Mouse (Mus musculus): ENCODE data around the gene Psmf1.
A peak's percentile ranks its signal among the peaks of the same experiment; 100 is the strongest.

The Psmf1 gene

DNA sequence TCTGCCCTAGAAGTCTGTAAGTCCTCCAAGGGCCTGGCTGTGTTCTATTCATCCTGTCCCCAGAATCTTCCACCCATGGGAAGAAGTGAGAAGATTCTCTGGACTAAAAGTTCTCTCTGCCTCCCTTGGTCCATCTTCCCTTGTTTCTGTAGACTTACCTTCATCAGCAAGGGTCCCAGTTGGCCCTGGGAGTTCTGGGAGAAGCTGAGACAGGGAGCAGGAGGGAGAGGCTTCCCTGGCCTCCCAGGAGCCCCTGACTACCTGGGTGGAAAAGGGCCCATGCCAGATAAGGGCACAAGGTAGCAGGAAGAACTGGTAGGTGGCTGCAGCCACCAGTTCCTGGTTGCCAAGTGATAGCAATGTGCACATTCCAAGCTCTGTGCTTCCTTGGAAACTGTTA, at the start of gene Psmf1:
Gene Psmf1, minus strand, starts transcription at position 342 of the 400 bp plus-strand sequence.
- DNase-seq (ENCODE audit: low spot score), result no peak

DNA sequence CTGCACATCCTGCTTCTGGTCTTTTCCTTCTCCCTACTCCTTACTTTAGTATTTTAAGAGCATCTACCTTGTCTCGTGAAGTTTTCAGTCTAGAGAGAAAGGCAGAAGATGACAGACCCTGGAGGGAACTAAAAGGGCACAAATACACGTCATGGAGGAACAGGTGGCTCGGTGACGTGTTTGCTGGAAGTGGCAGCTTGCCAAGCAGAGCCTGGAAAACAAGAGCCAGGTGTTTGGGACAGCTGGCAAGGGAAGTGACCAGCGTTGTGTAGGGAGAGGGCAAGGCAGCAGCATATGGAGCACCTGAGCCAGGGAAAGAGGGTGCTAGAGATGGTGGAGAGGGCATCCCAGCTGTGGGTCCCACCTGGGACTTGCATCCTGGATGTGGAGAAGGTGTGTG, 47.2 kb upstream of the Psmf1 start:
- DNase-seq (ENCODE audit: low spot score), result no peak

DNA sequence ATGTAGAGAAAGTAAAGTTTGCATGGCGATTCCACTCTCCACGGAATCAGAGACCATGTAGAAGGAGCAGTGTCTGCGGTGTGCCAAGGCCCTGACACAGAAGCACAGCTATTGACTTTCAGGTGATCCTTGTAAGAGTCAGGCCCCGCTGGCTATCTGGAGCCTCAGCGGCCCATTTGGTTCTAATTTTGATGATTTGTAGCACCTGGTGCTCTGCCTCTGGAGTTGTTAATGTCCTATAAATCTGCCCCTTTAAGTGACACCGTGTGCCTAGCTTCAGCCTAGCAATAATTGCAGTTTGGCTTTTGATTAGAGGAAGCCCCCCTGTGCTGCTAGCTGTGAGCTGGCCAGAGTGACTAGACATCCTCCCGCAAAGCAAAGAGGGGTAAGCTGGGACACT, 46.2 kb upstream of the Psmf1 start:
- no peak for DNase-seq (ENCODE audit: low spot score)

DNA sequence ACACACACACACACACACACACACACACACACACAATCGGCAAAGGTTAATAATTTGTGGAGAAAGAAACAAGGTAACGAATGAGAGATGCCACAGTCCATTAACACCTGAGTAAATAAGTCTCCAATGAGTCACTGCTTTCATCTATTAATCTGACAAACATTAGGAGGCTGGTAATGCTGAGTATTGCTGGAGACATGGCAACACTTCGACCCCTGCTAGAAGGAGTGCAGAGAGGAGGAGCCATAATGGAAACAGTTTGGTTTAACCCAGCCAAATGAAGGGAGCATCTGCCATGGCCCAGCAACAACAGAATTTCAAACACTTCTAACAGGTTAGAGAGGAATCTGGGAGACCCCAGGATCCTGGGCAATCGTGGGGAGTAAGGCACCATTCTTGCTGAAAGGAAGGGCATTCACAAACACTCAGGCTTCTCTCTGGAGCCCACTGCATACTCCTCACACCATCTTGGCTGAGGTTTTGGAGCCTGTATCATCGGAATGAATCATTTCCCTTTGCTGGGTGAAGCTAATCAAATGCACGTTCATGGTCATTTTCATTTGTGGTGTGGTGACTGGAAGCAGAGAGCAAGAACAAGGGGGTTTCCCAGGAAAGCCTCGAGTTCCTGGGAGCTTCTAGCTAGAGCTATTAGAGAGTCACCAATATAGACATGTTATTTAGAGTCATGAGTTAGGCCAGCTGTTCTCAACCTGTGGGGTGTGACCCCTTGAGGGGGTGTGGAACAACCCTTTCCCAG, 44.4 kb upstream of the Psmf1 start:
- DNase-seq (ENCODE audit: low spot score), result no peak

DNA sequence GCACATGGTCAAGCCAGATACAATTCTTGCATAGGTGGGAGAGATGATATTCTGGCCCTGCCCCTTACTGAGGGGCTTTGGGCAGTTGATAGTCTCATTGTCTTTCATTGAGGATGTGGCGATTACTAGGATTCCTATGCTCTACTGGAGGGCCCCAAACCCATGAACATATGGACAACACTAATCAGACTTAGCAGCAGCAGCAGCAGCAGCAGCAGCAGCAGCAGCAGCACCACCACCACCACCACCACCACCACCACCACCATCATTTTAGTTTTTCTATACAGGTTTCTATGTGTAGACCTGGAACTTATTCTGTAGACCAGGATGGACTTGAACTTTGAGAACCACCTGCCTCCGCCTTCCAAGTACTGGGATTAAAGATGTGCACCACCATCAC, 39.5 kb upstream of the Psmf1 start:
- DNase-seq (ENCODE audit: low spot score), result no peak

DNA sequence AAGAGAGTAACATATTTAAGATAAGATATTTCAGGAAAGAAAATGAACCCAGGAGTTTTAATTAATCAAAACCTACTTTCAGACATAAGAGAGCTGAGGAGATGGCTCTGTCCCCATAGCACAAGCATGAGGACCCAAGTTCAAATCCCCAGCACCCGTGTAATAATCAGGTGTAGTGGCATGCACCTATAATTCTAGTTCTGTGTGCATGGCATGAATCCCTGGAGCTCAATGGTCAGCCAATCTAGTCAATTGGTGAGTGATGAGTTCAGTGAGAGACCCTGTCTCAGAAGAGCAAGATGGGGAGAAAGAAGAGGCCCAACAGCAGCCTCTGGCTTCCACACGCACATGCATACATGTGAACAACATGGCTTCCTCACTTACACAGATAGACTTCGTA, 33.4 kb upstream of the Psmf1 start:
- DNase-seq (ENCODE audit: low spot score), result no peak

DNA sequence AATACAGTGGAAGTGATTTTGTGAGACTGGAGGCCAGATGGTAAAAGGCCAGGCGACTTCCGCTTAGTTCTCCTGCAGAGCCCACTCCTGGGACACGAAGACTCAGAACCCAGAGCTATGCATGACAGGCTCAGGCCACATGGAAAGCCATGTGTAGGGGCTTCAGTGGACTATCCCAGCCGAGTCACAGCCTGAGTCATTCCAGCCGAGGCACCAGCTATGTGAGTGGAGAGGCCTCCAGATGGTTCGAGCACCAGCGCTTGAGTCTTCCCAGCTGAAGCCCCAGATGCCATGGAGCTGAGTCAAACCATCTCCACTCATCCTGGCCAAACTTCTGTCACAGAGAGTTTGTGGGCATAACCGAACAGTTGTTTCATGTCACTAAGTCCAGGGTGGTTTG, 29.5 kb upstream of the Psmf1 start:
- no peak for DNase-seq (ENCODE audit: low spot score)

DNA sequence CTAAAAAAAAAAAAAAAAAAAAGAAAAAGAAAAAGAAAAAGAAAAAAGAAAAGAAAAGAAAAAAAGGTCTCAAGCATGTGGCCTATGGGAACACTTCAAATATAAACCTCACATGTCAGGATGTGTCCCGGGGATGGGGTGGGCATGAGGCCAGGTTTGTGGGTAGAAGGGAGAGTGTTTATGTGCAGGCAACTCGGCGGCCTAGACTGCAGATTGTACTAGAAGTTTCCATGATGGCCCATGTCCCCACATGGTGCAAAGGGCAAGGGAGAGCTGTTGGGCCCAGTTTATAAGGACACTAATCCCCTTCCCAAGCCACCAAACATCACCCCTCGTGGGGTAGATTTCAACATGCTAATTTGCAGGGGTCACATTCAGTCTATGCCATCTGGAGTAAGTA, 28.2 kb upstream of the Psmf1 start:
- DNase-seq (ENCODE audit: low spot score), result no peak

DNA sequence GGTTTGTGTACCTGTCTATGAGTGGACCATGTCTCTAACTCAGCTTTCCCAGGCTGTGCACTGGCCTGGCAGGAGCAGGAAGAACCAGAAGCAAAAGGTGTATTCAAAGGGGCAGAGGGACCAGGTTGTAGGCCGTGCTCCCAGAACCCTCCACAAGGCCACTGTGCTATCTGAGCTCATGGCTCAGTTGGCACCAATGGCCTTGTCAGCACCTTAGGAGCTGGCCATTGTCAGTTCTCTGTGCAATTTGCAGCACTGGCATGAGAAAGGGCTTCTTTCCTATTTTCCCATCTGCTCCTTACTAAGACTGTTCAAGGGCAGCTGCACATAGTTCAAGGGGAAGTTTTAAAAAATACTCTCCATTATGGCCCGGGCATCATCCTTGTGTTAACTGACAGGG, 20.6 kb upstream of the Psmf1 start:
- DNase-seq (ENCODE audit: low spot score), result no peak

DNA sequence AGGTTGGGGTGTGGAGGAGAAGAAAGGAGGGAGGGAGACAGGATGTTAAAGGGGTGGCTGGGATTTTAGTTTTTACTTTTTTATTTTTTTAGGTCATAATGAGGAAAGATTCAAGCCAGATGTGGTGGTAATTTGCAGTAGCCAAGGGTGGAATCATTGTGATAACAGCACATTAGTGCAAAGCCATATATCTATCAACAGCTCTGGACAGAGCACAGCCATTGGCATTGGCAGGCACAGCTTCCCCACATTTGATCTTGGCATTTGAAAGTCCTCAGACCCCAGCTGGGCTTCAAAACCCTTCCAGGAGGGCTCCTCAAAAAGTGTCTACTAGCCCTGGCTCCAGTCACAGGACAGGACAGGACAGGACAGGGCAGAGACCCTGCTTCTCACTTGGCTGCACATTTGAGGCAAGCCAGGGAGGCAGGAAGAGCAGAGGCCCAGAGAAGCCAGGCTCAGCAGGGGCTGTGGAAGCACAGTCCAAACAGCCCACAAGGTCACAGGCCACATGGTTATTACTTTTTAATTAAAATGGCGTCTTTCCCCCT, 14.9 kb upstream of the Psmf1 start:
- no peak for DNase-seq (ENCODE audit: low spot score)

DNA sequence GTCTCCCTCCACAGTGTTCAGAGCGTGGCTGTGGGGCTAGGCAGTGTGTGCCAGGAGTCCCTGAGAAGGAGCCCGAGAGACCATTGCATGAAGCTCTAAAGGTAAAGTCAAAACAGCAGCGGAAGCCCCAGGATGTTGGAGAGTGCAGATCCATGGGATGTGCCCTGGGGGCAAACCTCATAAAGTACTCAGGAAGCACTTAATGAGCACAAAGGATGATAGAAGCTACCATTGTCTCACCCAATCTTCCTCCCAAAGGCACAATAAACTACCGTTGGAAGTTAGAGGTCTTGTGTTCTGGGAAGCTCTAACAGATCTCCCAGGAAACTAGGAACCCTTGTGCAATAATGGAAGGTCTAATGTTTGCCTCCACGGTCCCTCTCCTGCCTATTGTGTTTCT, 13.5 kb upstream of the Psmf1 start:
- DNase-seq (ENCODE audit: low spot score), result no peak

DNA sequence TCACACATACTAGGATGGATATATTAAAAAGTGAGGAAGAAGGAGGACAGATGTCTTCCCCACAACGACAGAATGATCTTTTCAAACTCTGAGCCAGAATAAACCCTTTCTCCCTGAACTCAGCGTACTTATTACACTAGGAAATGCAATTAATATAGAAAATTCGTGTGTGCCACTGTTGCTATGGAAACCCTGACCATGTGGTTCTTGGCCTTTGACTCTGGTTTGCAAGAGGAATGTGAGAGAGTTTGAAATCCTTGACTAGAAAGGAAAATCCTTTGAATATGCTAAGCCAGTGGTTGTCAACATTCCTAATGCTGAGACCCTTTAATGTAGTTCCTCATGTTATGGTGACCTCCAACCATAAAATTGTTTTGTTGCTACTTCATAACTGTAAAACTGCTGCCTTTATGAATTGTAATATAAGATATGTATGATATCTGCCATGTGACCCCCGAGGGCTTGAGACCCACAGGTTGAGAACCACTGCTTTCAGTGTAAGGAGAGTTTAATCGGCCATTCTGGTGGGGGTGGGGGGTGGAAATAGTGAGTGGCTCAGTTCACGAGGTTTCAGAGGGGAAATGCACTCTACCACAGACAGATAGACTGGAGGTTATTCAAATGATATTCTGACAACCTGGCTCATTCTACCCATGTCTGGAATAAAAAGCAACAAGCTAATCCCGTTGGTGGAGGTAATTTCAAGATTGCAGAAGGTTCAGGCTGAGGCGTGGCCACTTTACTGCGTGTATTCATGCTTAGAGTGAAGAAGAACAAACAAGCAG, 12.5 kb upstream of the Psmf1 start:
- DNase-seq (ENCODE audit: low spot score), result no peak

DNA sequence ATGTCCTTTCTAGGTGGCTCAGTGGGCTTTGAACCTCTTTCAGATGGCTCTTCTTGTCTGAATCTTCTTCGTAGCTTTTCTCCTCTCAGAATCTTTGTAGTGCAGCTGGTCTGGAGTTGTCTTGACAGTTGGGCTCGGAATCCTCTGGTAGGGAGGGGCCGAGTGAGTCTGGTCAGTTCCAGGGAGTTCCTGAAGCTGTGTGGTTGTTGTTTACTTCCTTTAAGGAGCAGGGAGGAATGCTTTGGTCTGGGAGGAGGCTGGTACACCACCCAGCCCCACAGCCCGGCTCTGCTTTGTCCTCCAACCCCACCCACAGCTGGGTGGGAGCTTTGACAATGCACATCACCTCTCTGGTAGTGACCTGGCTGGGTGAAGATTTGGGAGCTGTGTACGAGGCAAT, 7.3 kb upstream of the Psmf1 start:
- no peak for DNase-seq (ENCODE audit: low spot score)

DNA sequence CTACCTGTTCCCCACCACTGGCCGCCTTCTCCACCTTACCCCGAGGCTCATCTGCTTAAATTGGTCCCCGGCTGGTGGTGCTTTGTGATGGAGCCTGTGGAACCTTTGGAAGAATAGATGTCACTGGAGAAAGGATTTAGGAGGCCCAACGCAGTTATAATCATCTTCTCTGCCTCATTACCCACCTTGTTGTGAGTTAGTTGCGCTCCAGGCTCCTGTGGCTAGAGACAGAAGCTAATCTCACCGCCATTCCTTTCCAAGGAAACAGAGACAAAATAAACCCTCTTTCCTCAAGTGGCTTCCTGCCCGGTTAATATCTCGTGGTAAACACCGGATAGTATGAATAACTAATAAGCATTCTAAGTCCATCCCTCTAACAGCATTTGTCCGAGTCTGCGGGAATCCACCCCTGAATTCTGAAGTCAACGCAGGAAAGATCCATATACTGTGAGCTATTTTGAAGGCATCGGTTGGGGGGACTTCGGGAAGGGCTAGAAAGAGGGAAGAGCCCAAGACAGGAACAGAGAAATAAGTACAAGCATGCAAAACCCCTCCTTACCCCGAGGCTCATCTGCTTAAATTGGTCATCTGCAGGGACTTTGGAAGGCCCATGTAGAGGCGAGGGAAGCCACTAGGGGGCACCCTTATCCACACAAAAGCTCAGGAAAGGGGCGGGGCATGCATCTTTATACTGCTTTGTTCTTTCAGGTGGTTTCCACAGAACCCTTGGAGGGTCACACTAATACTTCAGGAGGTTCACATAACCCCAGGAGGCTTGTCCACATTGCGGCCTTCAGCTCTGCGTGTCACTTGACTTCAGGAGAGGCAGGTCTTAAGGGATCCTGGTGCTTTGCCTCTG, 4.1 kb upstream of the Psmf1 start:
- peak; percentile 61 for DNase-seq (ENCODE audit: low spot score)

DNA sequence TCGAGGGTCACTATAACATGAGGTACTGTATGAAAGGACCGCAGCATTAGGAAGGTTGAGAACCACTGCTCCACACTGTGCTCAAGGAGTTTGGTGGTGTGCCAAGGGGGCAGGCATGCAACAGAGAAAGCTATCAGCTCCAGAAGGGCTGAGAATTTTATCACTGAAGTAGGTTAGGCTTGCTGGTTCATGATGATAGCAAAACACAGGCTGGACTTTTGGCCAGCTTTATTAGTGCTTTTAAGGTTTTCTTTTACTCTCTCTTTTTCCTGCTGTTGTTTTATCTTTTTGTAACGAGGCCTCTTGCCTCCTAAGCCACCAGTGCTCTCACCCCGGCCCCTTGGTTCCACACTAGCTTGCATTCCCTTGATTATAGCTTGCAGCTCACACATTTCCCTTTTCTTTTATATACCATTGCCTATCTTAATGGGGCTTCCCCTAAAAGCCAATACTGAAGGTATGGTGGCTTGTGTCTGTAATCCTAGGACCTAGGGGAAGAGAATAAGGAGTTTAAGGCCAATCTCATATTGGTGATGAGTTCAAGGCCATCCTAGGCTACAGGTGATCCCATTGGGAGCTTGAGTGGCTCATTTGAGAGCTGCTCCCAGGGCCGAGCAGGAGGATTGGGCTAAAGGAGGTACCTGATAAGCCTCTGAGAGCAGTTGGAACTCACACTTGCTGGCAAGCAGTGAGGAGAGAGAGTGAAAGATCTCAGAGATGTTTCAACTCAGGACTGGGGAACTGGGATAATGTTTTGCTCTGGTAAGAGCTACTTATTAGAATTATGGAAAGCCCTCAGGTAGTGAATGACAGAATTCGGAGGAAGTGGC, 921 bp downstream of the Psmf1 start:
- DNase-seq (ENCODE audit: low spot score), result no peak

DNA sequence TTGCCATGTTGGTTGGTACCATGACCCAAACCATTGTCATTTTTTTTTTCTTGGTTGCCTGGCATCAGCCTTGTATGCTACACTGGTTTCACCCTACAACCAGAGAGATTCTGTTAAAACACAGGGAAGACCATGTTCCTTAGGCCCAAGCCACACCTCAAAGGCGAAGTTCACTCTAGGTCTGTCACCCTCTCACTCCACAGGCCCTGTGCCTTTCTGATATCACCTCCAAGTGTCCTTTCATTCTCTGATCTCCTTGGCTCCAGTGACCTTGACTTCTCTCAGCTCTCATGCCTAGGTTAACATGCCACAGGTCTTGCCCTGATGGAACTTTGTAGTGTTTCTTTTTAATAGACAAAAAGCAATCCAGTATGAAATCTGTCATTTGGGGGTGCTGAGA, 1.9 kb downstream of the Psmf1 start:
- DNase-seq (ENCODE audit: low spot score), result no peak

DNA sequence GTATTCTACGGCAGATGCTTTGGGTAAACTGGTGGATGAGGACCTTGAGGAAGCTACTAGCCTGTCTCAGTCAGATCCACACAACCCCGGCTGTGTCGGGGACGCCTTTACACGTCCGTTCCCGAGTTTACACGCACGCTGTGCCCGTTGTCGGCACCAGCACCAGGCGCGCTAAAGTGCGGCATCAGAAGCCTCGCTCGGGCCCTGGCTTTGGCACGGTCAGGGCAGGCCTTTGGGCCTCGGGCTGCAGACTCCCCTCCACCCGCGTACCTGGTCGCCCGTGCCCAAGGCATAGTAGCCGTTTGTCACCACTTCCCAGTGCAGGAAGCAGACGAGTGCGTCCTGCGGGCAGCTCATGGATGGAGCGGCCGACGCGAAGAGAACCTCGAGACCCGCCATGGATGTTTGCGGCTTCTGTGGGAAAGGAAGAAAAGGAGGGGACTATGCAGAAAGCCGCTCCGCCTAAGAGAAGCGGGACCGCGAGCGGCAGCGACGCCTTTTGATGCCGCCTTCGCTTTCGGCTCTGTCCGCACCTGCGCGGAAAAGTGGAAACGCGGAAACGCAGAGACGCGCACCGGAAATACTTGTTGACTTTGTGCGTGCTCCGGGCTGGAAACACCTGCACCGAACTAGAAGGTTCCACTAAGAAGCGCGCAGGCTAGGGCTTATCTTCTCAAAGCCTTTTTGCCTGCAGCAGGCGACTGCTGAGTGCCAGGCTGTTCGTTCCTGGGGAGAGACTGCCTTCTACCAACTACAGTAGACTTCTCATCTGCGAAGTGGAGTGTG, 3.1 kb downstream of the Psmf1 start:
- DNase-seq (ENCODE audit: low spot score), result peak; percentile 82

DNA sequence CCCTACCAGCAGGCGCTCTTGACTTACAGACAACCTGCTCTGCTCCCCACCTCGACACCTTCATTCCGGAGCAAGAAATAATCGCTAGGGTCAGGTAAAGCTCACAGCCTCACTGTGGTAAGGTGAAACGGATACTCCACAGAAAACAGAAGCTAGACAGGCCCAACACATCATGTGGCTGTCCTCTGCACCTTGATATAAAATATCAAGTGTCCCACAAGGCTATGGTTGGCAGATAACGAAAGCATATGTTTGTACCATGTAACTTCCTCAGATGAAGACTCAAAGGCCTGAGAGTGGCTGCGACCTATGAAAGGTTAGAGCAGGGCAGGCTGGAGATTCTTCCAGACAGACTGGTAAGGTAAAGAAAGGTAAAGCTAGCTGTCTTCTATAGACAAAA, 4.5 kb downstream of the Psmf1 start:
- DNase-seq (ENCODE audit: low spot score), result no peak

DNA sequence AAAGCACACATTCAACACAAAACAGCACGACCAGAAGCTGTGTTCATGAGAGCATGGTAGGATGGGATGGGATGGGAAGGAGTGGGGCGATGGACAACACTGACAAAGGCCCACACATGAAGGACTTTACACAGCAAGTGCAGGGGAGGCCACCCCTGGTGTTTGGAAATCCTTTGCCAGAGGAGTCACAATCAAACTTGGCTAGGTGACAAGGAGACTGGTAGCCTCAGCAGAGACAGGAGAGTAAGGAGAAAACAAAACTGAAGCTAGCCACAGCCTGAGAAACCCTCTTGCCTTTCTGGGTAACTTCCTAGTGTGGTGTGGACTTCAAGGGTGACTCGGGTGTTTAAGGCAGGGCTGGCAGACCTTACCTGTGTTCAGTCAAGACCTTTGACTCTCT, 4.9 kb downstream of the Psmf1 start:
- DNase-seq (ENCODE audit: low spot score), result no peak

DNA sequence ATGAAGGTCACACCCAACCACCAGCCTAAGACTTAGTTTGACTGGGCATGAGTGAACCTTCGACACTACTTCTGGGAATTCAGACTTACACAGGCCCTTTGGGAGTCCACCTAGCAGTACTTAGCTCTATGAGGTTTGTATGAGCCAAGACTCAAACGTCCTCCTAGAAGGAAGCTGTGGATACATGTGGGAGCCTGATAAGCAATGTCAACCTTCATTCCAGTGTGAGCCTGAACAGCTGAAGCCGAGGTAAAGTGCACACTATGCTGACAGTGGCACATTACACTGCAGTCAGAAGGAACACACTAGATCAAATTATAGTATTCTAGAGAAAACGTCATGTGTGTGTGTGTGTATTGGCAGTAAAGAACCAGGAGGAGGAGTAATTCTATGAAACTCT, 5.5 kb downstream of the Psmf1 start:
- DNase-seq (ENCODE audit: low spot score), result no peak

DNA sequence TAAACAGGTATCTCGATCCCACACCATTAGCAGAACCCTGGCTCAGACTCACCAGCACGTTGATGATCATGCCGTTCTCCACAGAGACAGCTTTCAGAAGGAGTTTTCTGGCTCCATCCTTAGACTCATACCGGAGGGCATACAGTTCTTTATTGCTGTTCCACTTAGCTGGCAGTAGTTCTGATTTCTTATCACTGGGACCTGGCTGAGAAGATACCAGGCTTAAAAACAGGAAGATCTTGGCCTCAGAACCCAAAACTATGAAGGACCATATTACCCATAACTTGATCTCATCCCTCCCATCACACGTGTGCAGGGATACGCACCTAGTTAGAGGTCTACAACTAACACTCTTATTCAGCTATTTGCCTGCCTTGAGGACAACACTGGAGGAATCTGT, 8.6 kb downstream of the Psmf1 start:
- DNase-seq (ENCODE audit: low spot score), result no peak

All from urinary bladder, postnatal 25 days (tissue).